Mouse (Mus musculus): ENCODE measurements around the gene Nkain4. TPM values are rescaled to one million over a fixed set of nuclear protein-coding genes. Genes with fewer than 3 reads are reported as not detected.

The Nkain4 gene
- polyA plus RNA-seq, 1 experiment from 2014 or later = 21.7 TPM

GRCm38 (mm10) chr2:180904435-180905208, 49.9 kb downstream of the Nkain4 start:
- Histone ChIP-seq H3K4me1 (no peaks in the 10 kb centered on the region), H3K4me2 (replicated peaks) (no peak overlapping the region), H3K36me3 (peaks cover 29% of the 10 kb centered on the region; the same call in 1 of the 2 replicates), H3K9ac (no peak overlapping the region), H3K9me3 (no peaks in the 10 kb centered on the region), H3K4me3 (no peak overlapping the region), H3K27me3 (no peaks in the 10 kb centered on the region), H3K27ac (no peak overlapping the region)
- no peak for ATAC-seq (ENCODE audit: insufficient number of reproducible peaks, insufficient read depth, low FRiP score, low TSS enrichment)
- WGBS = 91% methylated on average over 18 of the region's 18 CpGs

DNA sequence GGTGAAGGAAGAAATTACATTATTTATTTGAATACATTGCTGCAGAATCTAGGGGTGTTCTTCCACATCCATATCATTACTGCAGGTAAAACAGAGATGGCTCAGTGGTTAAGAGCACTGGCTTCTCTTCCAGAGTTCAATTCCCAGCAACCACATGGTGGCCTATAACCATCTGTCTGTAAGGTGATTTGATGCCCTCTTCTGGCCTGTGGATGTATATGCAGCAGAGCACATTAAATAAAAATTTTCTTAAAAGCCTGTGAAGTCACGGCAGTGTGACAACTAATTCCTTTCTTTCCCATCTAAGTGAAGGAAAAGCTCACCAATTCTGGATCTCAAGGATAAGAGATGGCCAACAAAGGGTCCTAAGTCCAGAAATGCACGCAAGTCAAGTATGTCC, 52.4 kb downstream of the Nkain4 start:
- Histone ChIP-seq H3K36me3 (peaks cover 17% of the 10 kb centered on the region; the same call in 1 of the 2 replicates), H3K9ac (no peak overlapping the region), H3K27ac (no peak overlapping the region), H3K27me3 (0 out of 2 replicates have a peak, but pooled peaks cover 3% of the 10 kb centered on the region), H3K9me3 (no peaks in the 10 kb centered on the region), H3K4me2 (replicated peaks) (no peak overlapping the region), H3K4me3 (no peak overlapping the region), H3K4me1 (no peaks in the 10 kb centered on the region)
- no peak for ATAC-seq (ENCODE audit: insufficient number of reproducible peaks, insufficient read depth, low FRiP score, low TSS enrichment)
- WGBS = 38% methylated on average over 2 of the region's 2 CpGs

- no peak overlapping the region for H3K4me2 ChIP-seq (replicated peaks)
- no peaks in the 10 kb centered on the region for H3K36me3 ChIP-seq
- 78% methylated on average over 6 of the region's 6 CpGs for WGBS
- H3K9me3 ChIP-seq = no peaks in the 10 kb centered on the region
- no peak overlapping the region for H3K27ac ChIP-seq
- H3K27me3 ChIP-seq = peaks cover 41% of the 10 kb centered on the region
- no peak overlapping the region for H3K9ac ChIP-seq
- no peak overlapping the region for H3K4me3 ChIP-seq
- peaks cover 19% of the 10 kb centered on the region for H3K4me1 ChIP-seq
- no peak for ATAC-seq (ENCODE audit: insufficient number of reproducible peaks, insufficient read depth, low FRiP score, low TSS enrichment)
These were observed 56.6 kb downstream of the Nkain4 start for GRCm38 (mm10) chr2:180897857-180898256.

GRCm38 (mm10) chr2:180896819-180897625, 57.5 kb downstream of the Nkain4 start:
- Histone ChIP-seq H3K4me3 (no peak overlapping the region), H3K4me1 (peaks cover 24% of the 10 kb centered on the region), H3K9me3 (no peaks in the 10 kb centered on the region), H3K27me3 (peaks cover 49% of the 10 kb centered on the region), H3K4me2 (replicated peaks) (no peak overlapping the region), H3K27ac (no peak overlapping the region), H3K36me3 (no peaks in the 10 kb centered on the region), H3K9ac (no peak overlapping the region)
- no peak for ATAC-seq (ENCODE audit: insufficient number of reproducible peaks, insufficient read depth, low FRiP score, low TSS enrichment)
- WGBS = 74% methylated on average over 15 of the region's 15 CpGs

GRCm38 (mm10) chr2:180895837-180896525, 58.5 kb downstream of the Nkain4 start:
- H3K4me3 ChIP-seq = no peak overlapping the region
- no peak overlapping the region for H3K4me2 ChIP-seq (replicated peaks)
- no peak overlapping the region for H3K9ac ChIP-seq

DNA sequence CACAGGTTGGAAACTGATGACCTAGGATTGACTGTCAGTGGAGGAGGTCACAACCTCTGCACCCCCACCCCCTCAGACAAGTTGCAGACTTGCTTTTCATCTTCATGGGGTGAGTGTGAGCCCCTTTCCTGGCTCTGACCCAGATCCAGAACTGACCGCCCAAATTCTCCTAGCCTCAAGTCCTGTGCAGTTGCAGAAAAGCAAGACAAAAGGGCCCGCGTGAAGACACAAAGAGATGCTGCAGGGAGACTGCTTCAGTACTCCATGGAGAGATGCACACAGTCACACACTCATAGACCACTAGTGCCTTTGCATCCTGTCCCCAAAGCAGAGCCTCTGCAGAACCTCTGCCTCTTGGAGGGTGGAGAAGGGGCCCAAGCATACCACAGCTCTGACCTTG, 59.2 kb downstream of the Nkain4 start:
- ATAC-seq (ENCODE audit: insufficient number of reproducible peaks, insufficient read depth, low FRiP score, low TSS enrichment) = no peak
- 79% methylated on average over 3 of the region's 3 CpGs for WGBS
- no peak overlapping the region for H3K4me3 ChIP-seq
- H3K4me1 ChIP-seq = peaks cover 30% of the 10 kb centered on the region
- no peaks in the 10 kb centered on the region for H3K36me3 ChIP-seq
- peaks cover 66% of the 10 kb centered on the region for H3K27me3 ChIP-seq
- no peak overlapping the region for H3K9ac ChIP-seq
- no peak overlapping the region for H3K4me2 ChIP-seq (replicated peaks)
- H3K27ac ChIP-seq = no peak overlapping the region
- H3K9me3 ChIP-seq = no peaks in the 10 kb centered on the region

More at GRCm38 (mm10) chr2:180895837-180896525, 58.5 kb downstream of the Nkain4 start:
- H3K27me3 ChIP-seq = peaks cover 59% of the 10 kb centered on the region
- no peak overlapping the region for H3K27ac ChIP-seq
- no peaks in the 10 kb centered on the region for H3K36me3 ChIP-seq
- no peaks in the 10 kb centered on the region for H3K9me3 ChIP-seq
- 73% methylated on average over 11 of the region's 11 CpGs for WGBS
- peaks cover 25% of the 10 kb centered on the region for H3K4me1 ChIP-seq
- ATAC-seq (ENCODE audit: insufficient number of reproducible peaks, insufficient read depth, low FRiP score, low TSS enrichment) = no peak

- H3K9ac ChIP-seq = no peak overlapping the region; the same call in 1 of the 2 replicates
- 0 out of 2 replicates have a peak, but pooled peaks have one; percentile 3 for ATAC-seq (ENCODE audit: insufficient number of reproducible peaks, insufficient read depth, low FRiP score, low TSS enrichment)
- 1% methylated on average over 13 of the region's 13 CpGs for WGBS
These were observed 59.8 kb downstream of the Nkain4 start for GRCm38 (mm10) chr2:180894734-180895133.

DNA sequence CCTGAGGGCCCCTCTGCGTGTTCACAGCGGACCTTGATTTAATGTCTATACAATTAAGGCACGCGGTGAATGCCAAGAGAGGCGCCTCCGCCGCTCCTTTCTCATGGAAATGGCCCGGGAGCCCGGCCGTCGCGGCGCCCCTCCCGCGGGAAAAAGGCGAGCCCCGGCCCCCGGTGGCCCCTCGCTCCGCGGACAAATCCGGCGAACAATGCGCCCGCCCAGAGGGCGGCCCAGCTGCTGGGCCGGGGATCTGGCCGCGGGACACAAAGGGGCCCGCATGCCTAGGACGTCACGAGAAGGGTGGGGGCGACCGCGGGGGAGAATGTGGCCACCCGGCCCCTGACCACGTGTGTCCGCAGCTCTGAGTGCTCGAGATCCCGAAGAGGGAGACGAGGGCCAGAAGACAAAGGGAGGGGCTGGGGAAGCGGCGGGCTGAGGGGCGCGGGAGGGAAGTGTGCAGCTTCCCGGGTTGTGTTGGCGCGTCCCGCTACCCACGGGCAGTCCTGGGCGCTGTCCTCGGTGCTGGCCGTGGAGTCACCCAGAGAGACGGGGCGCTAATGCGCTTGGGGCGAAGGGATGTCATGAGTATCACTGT, 60.4 kb downstream of the Nkain4 start:
- H3K27ac ChIP-seq = peak overlapping the region; percentile 25; the same call in 1 of the 2 replicates
- peaks cover 78% of the 10 kb centered on the region for H3K27me3 ChIP-seq
- peak overlapping the region; percentile 42 for H3K9ac ChIP-seq
- ATAC-seq (ENCODE audit: insufficient number of reproducible peaks, insufficient read depth, low FRiP score, low TSS enrichment) = no peak
- H3K4me1 ChIP-seq = peaks cover 32% of the 10 kb centered on the region
- peak overlapping the region; percentile 65 for H3K4me2 ChIP-seq (replicated peaks)
- H3K9me3 ChIP-seq = no peaks in the 10 kb centered on the region
- peak overlapping the region; percentile 47 for H3K4me3 ChIP-seq
- WGBS = under 1% methylated on average over 46 of the region's 57 CpGs
- no peaks in the 10 kb centered on the region for H3K36me3 ChIP-seq

More at GRCm38 (mm10) chr2:180894734-180895133, 59.8 kb downstream of the Nkain4 start:
- H3K4me3 ChIP-seq = peak overlapping the region; percentile 47
- H3K36me3 ChIP-seq = no peaks in the 10 kb centered on the region
- H3K4me1 ChIP-seq = peaks cover 32% of the 10 kb centered on the region
- H3K27ac ChIP-seq = no peak overlapping the region
- no peaks in the 10 kb centered on the region for H3K9me3 ChIP-seq
- H3K4me2 ChIP-seq (replicated peaks) = peak overlapping the region; percentile 65
- H3K27me3 ChIP-seq = peaks cover 72% of the 10 kb centered on the region

DNA sequence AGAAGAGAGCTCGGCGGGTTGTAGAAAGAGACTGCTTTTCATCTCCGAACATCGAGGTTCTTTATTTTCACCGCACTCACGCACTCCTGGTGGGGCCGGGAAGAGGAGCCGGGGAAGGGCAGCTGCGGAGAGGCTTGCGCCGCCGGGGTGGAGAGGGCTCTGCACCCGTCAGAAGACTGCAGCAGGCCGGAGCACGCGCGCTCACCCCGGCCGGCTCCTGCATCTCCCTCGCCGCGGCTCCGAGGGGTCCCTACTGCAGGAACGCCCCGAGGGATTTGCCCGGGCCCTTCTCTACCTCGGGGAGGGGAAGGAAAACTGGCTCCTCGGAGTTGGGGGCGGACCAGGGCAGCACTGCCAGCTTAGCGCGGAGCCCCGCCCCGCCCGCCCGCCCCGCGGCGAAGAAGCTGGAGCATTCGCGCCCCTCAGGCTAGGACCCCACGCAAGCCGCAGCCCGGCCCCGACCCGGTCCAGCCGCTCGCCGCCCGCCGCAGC, 60.9 kb downstream of the Nkain4 start:
- peak overlapping the region; percentile 65 for H3K4me2 ChIP-seq (replicated peaks)
- no peak for ATAC-seq (ENCODE audit: insufficient number of reproducible peaks, insufficient read depth, low FRiP score, low TSS enrichment)
- H3K4me1 ChIP-seq = peaks cover 32% of the 10 kb centered on the region
- H3K27ac ChIP-seq = peak overlapping the region; percentile 25; the same call in 1 of the 2 replicates
- H3K9me3 ChIP-seq = no peaks in the 10 kb centered on the region
- peak overlapping the region; percentile 42 for H3K9ac ChIP-seq
- 1% methylated on average over 50 of the region's 50 CpGs for WGBS
- peak overlapping the region; percentile 47 for H3K4me3 ChIP-seq
- peaks cover 83% of the 10 kb centered on the region for H3K27me3 ChIP-seq
- H3K36me3 ChIP-seq = no peaks in the 10 kb centered on the region

GRCm38 (mm10) chr2:180892841-180893521, 61.5 kb downstream of the Nkain4 start:
- under 1% methylated on average over 91 of the region's 97 CpGs for WGBS
- Histone ChIP-seq H3K4me1 (peaks cover 32% of the 10 kb centered on the region), H3K9me3 (no peaks in the 10 kb centered on the region), H3K4me2 (replicated peaks) (peak overlapping the region; percentile 65), H3K27me3 (peaks cover 89% of the 10 kb centered on the region), H3K9ac (peak overlapping the region; percentile 42), H3K27ac (no peak overlapping the region; the same call in 1 of the 2 replicates), H3K36me3 (no peaks in the 10 kb centered on the region), H3K4me3 (peak overlapping the region; percentile 47)
- no peak for ATAC-seq (ENCODE audit: insufficient number of reproducible peaks, insufficient read depth, low FRiP score, low TSS enrichment)

All from embryonic facial prominence, embryonic 12.5 days (tissue).